Mouse (Mus musculus): Measurements from ENCODE around the gene Fam126a.

- no peak for TF ChIP-seq HCFC1 (IDR thresholded peaks at IDR 0.05; ENCODE audit: borderline replicate concordance, insufficient read depth, low read length)
- no peak for TF ChIP-seq CHD2 (IDR thresholded peaks at IDR 0.05; ENCODE audit: low read depth, low read length)
- no peak for TF ChIP-seq ZNF384 (IDR thresholded peaks at IDR 0.05; ENCODE audit: low read depth, low read length)
Observed at GRCm38 (mm10) chr5:23893156-23893863, 137.2 kb downstream of the Fam126a start.
